Mouse (Mus musculus): Measurements from ENCODE around the gene Ldb1.

The Ldb1 gene

GRCm38 (mm10) chr19:46044271-46044992 is 582 bp downstream of the Ldb1 start, which contains the start of gene Pprc1:
Pprc1 (plus strand) TSS chr19:46044886.
- DNase-seq (ENCODE audit: extremely low spot score): peak; percentile 62

- no peak for DNase-seq (ENCODE audit: extremely low spot score)
Observed at GRCm38 (mm10) chr19:46043380-46043779, 1.6 kb downstream of the Ldb1 start.

- DNase-seq (ENCODE audit: extremely low spot score): peak; percentile 75
Observed at GRCm38 (mm10) chr19:46042476-46043011, 2.5 kb downstream of the Ldb1 start.

- peak; percentile 81 for DNase-seq (ENCODE audit: extremely low spot score)
Observed at GRCm38 (mm10) chr19:46041933-46042475, 3.0 kb downstream of the Ldb1 start.

GRCm38 (mm10) chr19:46041299-46041932 is 3.6 kb downstream of the Ldb1 start:
- no peak for DNase-seq (ENCODE audit: extremely low spot score)

GRCm38 (mm10) chr19:46040149-46040902 is 4.7 kb downstream of the Ldb1 start:
- no peak for DNase-seq (ENCODE audit: extremely low spot score)

GRCm38 (mm10) chr19:46039478-46039877 is 5.5 kb downstream of the Ldb1 start:
- peak; percentile 94 for DNase-seq (ENCODE audit: extremely low spot score)

GRCm38 (mm10) chr19:46038851-46039260 is 6.2 kb downstream of the Ldb1 start:
- DNase-seq (ENCODE audit: extremely low spot score): peak; percentile 47

- no peak for DNase-seq (ENCODE audit: extremely low spot score)
Observed at GRCm38 (mm10) chr19:46037925-46038850, 6.8 kb downstream of the Ldb1 start.

- no peak for DNase-seq (ENCODE audit: extremely low spot score)
Observed at GRCm38 (mm10) chr19:46037243-46037924, 7.6 kb downstream of the Ldb1 start.

GRCm38 (mm10) chr19:46036477-46037242 is 8.4 kb downstream of the Ldb1 start:
- no peak for DNase-seq (ENCODE audit: extremely low spot score)

- no peak for DNase-seq (ENCODE audit: extremely low spot score)
Observed at GRCm38 (mm10) chr19:46035971-46036370, 9.0 kb downstream of the Ldb1 start.

GRCm38 (mm10) chr19:46033911-46034310 is 11.1 kb downstream of the Ldb1 start:
- DNase-seq (ENCODE audit: extremely low spot score): no peak

- no peak for DNase-seq (ENCODE audit: extremely low spot score)
Observed at GRCm38 (mm10) chr19:46032731-46033510, 12.1 kb downstream of the Ldb1 start.

- DNase-seq (ENCODE audit: extremely low spot score): no peak
Observed at GRCm38 (mm10) chr19:46031689-46032432, 13.2 kb downstream of the Ldb1 start.

- DNase-seq (ENCODE audit: extremely low spot score): no peak
Observed at GRCm38 (mm10) chr19:46030196-46030983, 14.6 kb downstream of the Ldb1 start.

GRCm38 (mm10) chr19:46029652-46030051 is 15.4 kb downstream of the Ldb1 start:
- DNase-seq (ENCODE audit: extremely low spot score): no peak

Measured in embryo, embryonic 9.5 days (tissue).